Mouse (Mus musculus): ENCODE data around the gene Gm10663.

- no peak for TF ChIP-seq POLR2A (IDR thresholded peaks at IDR 0.05; ENCODE audit: insufficient read depth, low read depth, low read length)
- no peak for TF ChIP-seq CTCF (IDR thresholded peaks at IDR 0.05; ENCODE audit: insufficient read depth, low read depth, low read length)
Measured at GRCm38 (mm10) chr8:65056722-65057121, 18.1 kb upstream of the Gm10663 start.
